Mouse (Mus musculus): ENCODE measurements at regions not wholly inside any gene's neighbourhood (a gene's known extent, or its start where the extent isn't known, plus 50 kb on each side); places are given as distances from the start of the nearest gene placed in this dataset.
A peak's percentile ranks its signal among the peaks of the same experiment; 100 is the strongest.

DNA sequence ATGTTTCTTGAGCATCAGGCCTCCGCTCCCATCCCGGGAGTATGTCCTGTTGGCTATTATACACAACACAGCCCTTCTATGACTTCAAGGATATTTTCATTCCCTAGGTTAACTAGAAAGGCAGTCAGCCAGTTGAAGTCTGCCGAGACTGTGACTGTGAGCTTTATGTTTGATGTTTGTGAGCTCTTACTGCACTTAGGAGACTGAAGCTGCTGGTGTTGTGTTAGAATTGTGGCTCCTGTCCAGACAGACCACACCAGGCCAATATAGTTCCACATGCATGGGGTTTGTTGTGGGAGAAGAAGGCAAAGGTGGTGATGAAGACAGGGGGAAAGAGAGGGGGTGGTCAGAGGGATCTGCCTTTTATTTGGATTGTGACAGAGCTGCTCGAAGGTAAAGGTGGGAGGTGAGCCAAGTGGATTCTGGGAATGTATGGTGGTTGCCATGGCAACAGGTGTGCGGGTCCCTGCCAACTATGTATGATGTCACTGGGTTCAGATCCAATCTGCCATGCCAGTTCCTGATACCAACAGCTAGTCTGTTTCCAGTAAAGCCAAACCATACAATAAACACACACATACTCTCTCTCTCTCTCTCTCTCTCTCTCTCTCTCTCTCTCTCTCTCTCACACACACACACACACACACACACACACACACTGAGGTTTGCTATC, 64.0 kb upstream of the Rnf152 start:
- Histone ChIP-seq H3K27ac (replicated peaks; ENCODE audit: low read depth, low read length) (peak overlapping the region; percentile 3), H3K4me1 (ENCODE audit: control insufficient read depth, insufficient read depth, low read length) (peaks cover 5% of the 10 kb centered on the region; the same call in 1 of the 2 replicates), H3K9me3 (ENCODE audit: control insufficient read depth, low read length) (no peaks in the 10 kb centered on the region), H3K9ac (ENCODE audit: low read depth, low read length, severe bottlenecking) (no peak overlapping the region), H3K36me3 (ENCODE audit: control insufficient read depth, insufficient read depth, low read length) (no peaks in the 10 kb centered on the region), H3K4me3 (replicated peaks; ENCODE audit: low read length) (no peak overlapping the region), H3K4me2 (replicated peaks; ENCODE audit: low read depth, low read length, severe bottlenecking) (no peak overlapping the region), H3K27me3 (ENCODE audit: control insufficient read depth, insufficient read depth, low read length) (no peaks in the 10 kb centered on the region)
- TF ChIP-seq POLR2A (IDR thresholded peaks at IDR 0.05; ENCODE audit: borderline replicate concordance, extremely low read depth, insufficient read depth, insufficient read length), result no peak
- ATAC-seq (ENCODE audit: low FRiP score, low read depth), result peak; percentile 71
- peak; percentile 42 for DNase-seq (ENCODE audit: low spot score)
- WGBS, result 54% methylated on average over 5 of the region's 5 CpGs
